Mouse (Mus musculus) gastrocnemius, postnatal 25 days (tissue): ENCODE measurements at regions not wholly inside any gene's neighbourhood (a gene's known extent, or its start where the extent isn't known, plus 50 kb on each side); places are given as distances from the start of the nearest gene placed in this dataset.

Source experiments
- DNase-seq: peaks from one replicate; pipeline ENCODE4 v3.0.0; 2022

DNA sequence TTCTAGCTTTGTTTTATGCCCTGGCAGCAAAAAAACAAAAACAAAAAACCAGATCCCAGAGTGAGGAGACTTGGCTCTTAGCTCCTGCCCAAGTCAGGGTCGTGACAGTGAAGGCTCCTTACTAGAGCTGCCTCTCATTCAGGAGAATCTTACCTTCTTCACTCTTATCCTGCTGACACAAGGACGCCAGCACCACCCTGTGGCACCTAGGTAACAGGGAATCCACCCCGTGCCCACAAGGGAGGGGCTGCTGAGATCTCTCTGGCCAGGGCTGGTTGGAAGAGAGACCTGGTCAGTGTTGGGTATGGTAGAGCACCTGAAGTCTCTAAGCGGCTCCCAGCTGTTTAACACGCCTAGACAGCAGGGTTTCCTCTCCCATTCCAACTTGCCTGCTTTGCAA is 139.3 kb downstream of the Cyp26a1 start:
- DNase-seq, result no peak
